Mouse (Mus musculus) forebrain, embryonic 11.5 days (tissue): ENCODE data around the gene Olfml3. TPM values are rescaled to one million over a fixed set of nuclear protein-coding genes. Genes with fewer than 3 reads are reported as not detected.

Experiments
- ATAC-seq: fragments of 200-750 bp; cut with Nextera tagmentation; replicated peaks from 2 replicates; pipeline ENCODE4 v1.8.0; 2017; ENCODE audit warnings: moderate TSS enrichment; ENCODE audit not compliant: low FRiP score
- DNase-seq: peaks from one replicate; pipeline ENCODE4 v3.0.0-alpha.2; 2017; ENCODE audit warnings: low spot score
- H3K27ac ChIP-seq: fragments of 300-500 bp; sonication (generic); 2 replicates; pipeline ENCODE4 v1.5.1; 2014; ENCODE audit warnings: low read depth, low read length
- H3K27me3 ChIP-seq: fragments of 300-500 bp; sonication (generic); 2 replicates; pipeline ENCODE4 v1.6.1; 2014; ENCODE audit warnings: mild to moderate bottlenecking, low read length, mixed read lengths; ENCODE audit not compliant: control insufficient read depth, insufficient read depth
- H3K36me3 ChIP-seq: fragments of 300-500 bp; sonication (generic); 2 replicates; pipeline ENCODE4 v1.6.1; 2014; ENCODE audit warnings: mild to moderate bottlenecking, low read length, moderate library complexity, mixed read lengths; ENCODE audit not compliant: control insufficient read depth, insufficient read depth
- H3K4me1 ChIP-seq: fragments of 300-500 bp; sonication (generic); replicated peaks from 2 replicates; pipeline ENCODE4 v1.6.1; 2014; ENCODE audit warnings: low read length, mixed read lengths; ENCODE audit not compliant: control insufficient read depth, insufficient read depth
- H3K4me2 ChIP-seq: fragments of 300-500 bp; sonication (generic); 2 replicates; pipeline ENCODE4 v1.6.1; 2014; ENCODE audit warnings: low read depth, mild to moderate bottlenecking, low read length, moderate library complexity, mixed read lengths; ENCODE audit not compliant: severe bottlenecking
- H3K4me3 ChIP-seq: fragments of 300-500 bp; sonication (generic); 2 replicates; pipeline ENCODE4 v1.5.1; 2014; ENCODE audit warnings: low read depth, low read length
- H3K9ac ChIP-seq: fragments of 300-500 bp; sonication (generic); 2 replicates; pipeline ENCODE4 v1.6.1; 2014; ENCODE audit warnings: low read length
- H3K9me3 ChIP-seq: fragments of 300-500 bp; sonication (generic); 2 replicates; pipeline ENCODE4 v1.6.1; 2016; ENCODE audit warnings: low read length, mixed read lengths; ENCODE audit not compliant: control insufficient read depth
- WGBS: fragments of 180-500 bp; shearing (Covaris S2); extraction: QIAGEN DNeasy Blood & Tissue Kit; methylation state at CpG from one replicate; pipeline ENCODE4 v1.1.7; 2014; 5-methylcytosine and 5-hydroxymethylcytosine counted together
- polyA plus RNA-seq: library from polyadenylated mRNA; unstranded; fragments of >200 nt; fragmentation: Nextera tagmentation; extraction: Ambion mirVana; gene quantifications from 2 replicates; pipeline ENCODE4 v1.2.1, GENCODE M21; 2014

The Olfml3 gene
- polyA plus RNA-seq, 1 experiment from 2014 or later = 6.4 TPM

DNA sequence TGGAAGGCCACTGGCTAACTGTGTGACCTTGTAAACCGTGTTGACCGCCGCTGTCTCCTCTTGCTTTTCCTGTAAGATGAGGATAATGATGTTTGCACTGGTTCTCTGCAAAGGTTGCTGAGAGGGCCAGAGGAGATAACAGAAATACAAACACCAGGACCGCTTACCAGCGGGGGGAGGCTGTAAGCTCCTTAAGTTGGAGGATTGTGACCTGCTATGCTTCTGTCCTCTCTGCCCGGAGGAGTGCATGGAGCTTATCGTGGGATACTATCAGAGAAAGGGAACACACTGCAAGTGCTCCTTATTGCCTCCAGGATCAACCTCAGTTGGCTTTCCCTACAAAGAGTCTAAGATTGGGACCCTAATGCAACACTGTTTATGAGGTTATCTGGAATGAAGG lies 65.1 kb downstream of the Olfml3 start:
- ATAC-seq = no peak

More for the DNA sequence above, 65.1 kb downstream of the Olfml3 start:
- Histone ChIP-seq H3K9ac (no peak overlapping the region), H3K4me1 (no peaks in the 10 kb centered on the region), H3K36me3 (no peaks in the 10 kb centered on the region), H3K9me3 (no peaks in the 10 kb centered on the region), H3K4me2 (no peak overlapping the region), H3K4me3 (no peak overlapping the region), H3K27me3 (no peaks in the 10 kb centered on the region), H3K27ac (no peak overlapping the region)
- no peak for DNase-seq
- WGBS = 37% methylated on average over 7 of the region's 7 CpGs

Other genes with a start within 250 kb of the Olfml3 start
- gene Syt6, start 162.8 kb downstream of the Olfml3 start, polyA plus RNA-seq = 1.5 and 1.7 TPM in 2 replicates
- not detected in 2 replicates for gene Atg4a-ps, start 91.9 kb downstream of the Olfml3 start, polyA plus RNA-seq
- not detected in 2 replicates for gene Gm10964, start 1.4 kb upstream of the Olfml3 start, polyA plus RNA-seq
- gene Hipk1, start 53.6 kb upstream of the Olfml3 start, polyA plus RNA-seq = 17.2 and 17.6 TPM in 2 replicates
- 39.3 and 45.7 TPM in 2 replicates for gene Dclre1b, start 71.4 kb upstream of the Olfml3 start, polyA plus RNA-seq
- 22.1 and 22.8 TPM in 2 replicates for gene Ap4b1, start 71.5 kb upstream of the Olfml3 start, polyA plus RNA-seq
- gene Gm43064, start 71.6 kb upstream of the Olfml3 start, polyA plus RNA-seq = 0.17 and 0.63 TPM in 2 replicates
- 0.43 TPM in 1 of 2 replicates, not detected in the other for gene Bcl2l15, start 94.6 kb upstream of the Olfml3 start, polyA plus RNA-seq
- 0.37 and 0.68 TPM in 2 replicates for gene Ptpn22, start 121.8 kb upstream of the Olfml3 start, polyA plus RNA-seq
- 21.6 and 23.6 TPM in 2 replicates for gene Rsbn1, start 176.1 kb upstream of the Olfml3 start, polyA plus RNA-seq
- 46.8 and 49.7 TPM in 2 replicates for gene Phtf1, start 230.1 kb upstream of the Olfml3 start, polyA plus RNA-seq